Mouse (Mus musculus) forebrain, postnatal 0 days (tissue): ENCODE data around the gene Clcn1. TPM values are rescaled to one million over a fixed set of nuclear protein-coding genes. Genes with fewer than 3 reads are reported as not detected.

Experiments used
- ATAC-seq: fragments of 200-750 bp; cut with Nextera tagmentation; 2 replicates; pipeline ENCODE4 v1.8.0; 2017; ENCODE audit warnings: mild to moderate bottlenecking, moderate library complexity
- DNase-seq: peaks from one replicate; pipeline ENCODE4 v3.0.0-alpha.2; 2015
- H3K27ac ChIP-seq: fragments of 300-500 bp; sonication (generic); 2 replicates; pipeline ENCODE4 v1.5.1; 2014; ENCODE audit warnings: low read depth, mild to moderate bottlenecking, antibody characterized with exemption, low read length, moderate library complexity, mixed read lengths
- H3K27me3 ChIP-seq: fragments of 300-500 bp; sonication (generic); 2 replicates; pipeline ENCODE4 v1.6.1; 2014; ENCODE audit warnings: mild to moderate bottlenecking, low read length, mixed read lengths; ENCODE audit not compliant: insufficient read depth
- H3K36me3 ChIP-seq: fragments of 300-500 bp; sonication (generic); 2 replicates; pipeline ENCODE4 v1.6.1; 2014; ENCODE audit warnings: mild to moderate bottlenecking, moderate library complexity; ENCODE audit not compliant: insufficient read depth
- H3K4me1 ChIP-seq: fragments of 300-500 bp; sonication (generic); 2 replicates; pipeline ENCODE4 v1.6.1; 2014; ENCODE audit warnings: antibody characterized with exemption; ENCODE audit not compliant: insufficient read depth
- H3K4me2 ChIP-seq: fragments of 300-500 bp; sonication (generic); 2 replicates; pipeline ENCODE4 v1.6.1; 2014; ENCODE audit warnings: low read depth, mild to moderate bottlenecking, moderate library complexity
- H3K4me3 ChIP-seq: fragments of 300-500 bp; sonication (generic); 2 replicates; pipeline ENCODE4 v1.5.1; 2014; ENCODE audit warnings: low read depth, low read length, mixed read lengths
- H3K9ac ChIP-seq: fragments of 300-500 bp; sonication (generic); 2 replicates; pipeline ENCODE4 v1.6.1; 2014; ENCODE audit warnings: mild to moderate bottlenecking
- H3K9me3 ChIP-seq: fragments of 300-500 bp; sonication (generic); 2 replicates; pipeline ENCODE4 v1.6.1; 2016; ENCODE audit warnings: low read length
- CTCF ChIP-seq: sonication (generic); IDR thresholded peaks from 2 replicates; pipeline ENCODE4 v1.5.1; 2016; ENCODE audit warnings: antibody characterized with exemption, control low read depth, low read depth
- WGBS: fragments of 180-500 bp; shearing (Covaris S2); extraction: QIAGEN DNeasy Blood & Tissue Kit; methylation state at CpG from one replicate; pipeline ENCODE4 v1.1.7; 2014; 5-methylcytosine and 5-hydroxymethylcytosine counted together
- polyA plus RNA-seq: library from polyadenylated mRNA; unstranded; fragments of >200 nt; fragmentation: Nextera tagmentation; extraction: Ambion mirVana; gene quantifications from 2 replicates; pipeline ENCODE4 v1.2.1, GENCODE M21; 2015
- total RNA-seq: library from RNA; depleted of rRNA; stranded (reverse); fragments of >200 nt; gene quantifications from 2 replicates; pipeline ENCODE4 v1.2.3, GENCODE M21; 2014

The Clcn1 gene
- total and polyA plus RNA-seq, 2 experiments from 2014 or later, result 0.74 to 3.3 TPM

DNA sequence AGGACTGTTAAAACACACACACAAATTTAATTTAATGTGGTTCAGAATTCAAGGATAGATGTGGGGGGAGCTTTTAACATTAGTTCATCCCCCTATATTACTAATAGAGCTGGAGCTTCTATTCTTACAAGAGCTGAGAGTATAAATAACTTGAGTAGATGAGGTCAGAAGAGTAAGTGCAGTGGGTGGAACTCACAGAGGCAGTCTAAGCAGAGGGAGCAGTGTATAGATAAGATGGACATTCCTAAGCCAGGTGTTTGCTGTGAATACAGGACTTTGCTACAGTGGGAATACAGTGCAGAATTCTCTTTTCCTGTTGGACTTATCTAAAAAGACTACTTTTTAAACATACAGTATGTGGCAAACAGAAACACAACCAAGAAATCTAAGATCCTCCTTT, 15.7 kb upstream of the Clcn1 start:
- H3K4me3 ChIP-seq, result no peak overlapping the region
- H3K36me3 ChIP-seq, result peaks cover 61% of the 10 kb centered on the region
- H3K9me3 ChIP-seq, result no peaks in the 10 kb centered on the region
- no peaks in the 10 kb centered on the region for H3K4me1 ChIP-seq
- no peak overlapping the region for H3K27ac ChIP-seq
- no peak for ATAC-seq
- H3K4me2 ChIP-seq, result no peak overlapping the region
- DNase-seq, result no peak
- no peak overlapping the region for H3K9ac ChIP-seq
- H3K27me3 ChIP-seq, result no peaks in the 10 kb centered on the region
- no peak for TF ChIP-seq CTCF

- Histone ChIP-seq H3K4me1 (no peaks in the 10 kb centered on the region), H3K36me3 (peaks cover 80% of the 10 kb centered on the region), H3K27ac (no peak overlapping the region), H3K27me3 (no peaks in the 10 kb centered on the region), H3K9me3 (no peaks in the 10 kb centered on the region), H3K4me3 (no peak overlapping the region), H3K9ac (no peak overlapping the region), H3K4me2 (no peak overlapping the region)
- DNase-seq, result no peak
- TF ChIP-seq CTCF, result no peak
- no peak for ATAC-seq
- WGBS, result 32% methylated on average over 2 of the region's 2 CpGs
Measured at GRCm38 (mm10) chr6:42276151-42276550, 10.3 kb upstream of the Clcn1 start.

DNA sequence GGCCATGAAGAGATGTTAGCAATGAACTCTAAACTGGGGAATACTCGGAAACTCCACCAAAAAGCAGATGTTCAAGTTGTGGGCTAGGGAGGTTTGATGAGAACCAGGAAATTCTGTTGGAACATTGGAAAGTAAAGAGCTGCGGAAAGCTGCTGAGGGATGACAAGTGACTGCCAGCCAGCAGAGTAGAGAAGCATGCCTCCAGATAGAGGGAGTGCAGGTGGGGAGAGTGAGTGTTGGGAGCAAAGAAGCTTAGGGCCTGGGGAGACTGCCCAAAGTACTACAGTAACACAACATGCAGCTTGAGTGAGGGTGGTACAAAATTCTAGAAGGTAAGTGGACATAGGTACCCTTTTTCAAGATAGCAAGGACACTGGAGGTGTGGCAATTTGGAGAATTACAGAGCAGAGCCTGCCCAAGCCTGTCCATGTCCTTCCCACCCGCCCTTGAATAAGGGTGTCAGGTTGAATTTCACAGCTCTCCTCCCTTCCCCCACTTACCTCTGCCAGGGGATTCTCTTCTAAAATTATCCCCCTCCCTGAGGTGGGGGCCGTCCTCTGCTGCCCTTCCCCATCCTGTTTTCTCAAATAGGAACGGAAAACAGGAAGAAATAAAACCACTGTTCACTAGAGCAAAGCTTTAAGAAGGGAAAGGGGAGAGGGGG, 3.5 kb upstream of the Clcn1 start:
- TF ChIP-seq CTCF, result no peak
- no peak for DNase-seq
- Histone ChIP-seq H3K27ac (no peak overlapping the region), H3K4me2 (no peak overlapping the region), H3K9ac (no peak overlapping the region), H3K36me3 (peaks cover 57% of the 10 kb centered on the region), H3K4me1 (no peaks in the 10 kb centered on the region), H3K4me3 (no peak overlapping the region), H3K27me3 (no peaks in the 10 kb centered on the region), H3K9me3 (no peaks in the 10 kb centered on the region)
- no peak for ATAC-seq
- WGBS, result 82% methylated on average over 5 of the region's 5 CpGs

DNA sequence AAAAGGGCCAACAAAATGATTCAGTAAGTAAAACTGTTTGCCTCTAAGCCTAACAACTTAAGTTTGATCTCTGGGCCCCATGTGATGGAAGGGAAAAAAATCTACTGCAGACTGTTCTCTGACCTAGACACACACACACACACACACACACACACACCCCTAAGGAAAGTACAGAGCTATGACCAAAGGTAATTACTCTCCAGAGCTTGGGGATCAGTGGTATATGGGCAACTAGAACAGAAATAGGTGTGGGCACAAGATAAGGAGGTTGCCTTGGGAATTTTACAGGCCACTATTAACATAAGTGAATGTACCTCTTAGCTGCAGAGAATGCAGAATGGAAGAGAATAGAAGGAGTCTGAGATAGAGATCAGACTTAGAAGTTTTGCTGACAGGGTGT, 1.1 kb downstream of the Clcn1 start:
- Histone ChIP-seq H3K9ac (no peak overlapping the region), H3K27me3 (no peaks in the 10 kb centered on the region), H3K9me3 (no peaks in the 10 kb centered on the region), H3K27ac (no peak overlapping the region), H3K4me3 (no peak overlapping the region), H3K4me1 (no peaks in the 10 kb centered on the region), H3K4me2 (no peak overlapping the region), H3K36me3 (peaks cover 30% of the 10 kb centered on the region)
- DNase-seq (no peak), ATAC-seq (no peak)
- TF ChIP-seq CTCF, result no peak

DNA sequence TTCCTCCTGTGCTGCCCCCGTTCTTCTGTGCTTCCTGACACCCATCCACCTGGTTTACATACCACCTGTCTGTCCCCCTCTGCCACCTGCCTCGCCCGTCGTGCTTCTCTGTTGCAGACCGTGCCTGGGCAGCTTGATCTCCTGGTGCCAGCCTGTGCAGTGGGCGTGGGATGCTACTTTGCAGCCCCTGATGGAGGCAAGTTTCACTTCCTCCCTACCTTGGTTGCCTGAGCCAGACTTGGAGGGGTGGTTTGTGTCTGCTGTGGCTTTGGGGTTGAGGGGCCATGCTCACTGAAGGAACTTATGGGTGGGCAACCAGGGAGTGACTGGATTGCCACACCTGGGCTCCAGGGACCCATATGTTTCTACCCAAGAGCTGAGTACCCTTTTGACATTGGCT, 6.8 kb downstream of the Clcn1 start:
- Histone ChIP-seq H3K4me2 (no peak overlapping the region), H3K36me3 (peaks cover 23% of the 10 kb centered on the region)

GRCm38 (mm10) chr6:42295549-42296094, 9.1 kb downstream of the Clcn1 start:
- TF ChIP-seq CTCF, result no peak
- H3K27me3 ChIP-seq, result no peaks in the 10 kb centered on the region
- DNase-seq (no peak), ATAC-seq (no peak)
- H3K4me1 ChIP-seq, result no peaks in the 10 kb centered on the region
- H3K9ac ChIP-seq, result no peak overlapping the region
- peaks cover 28% of the 10 kb centered on the region for H3K36me3 ChIP-seq
- H3K9me3 ChIP-seq, result no peaks in the 10 kb centered on the region
- no peak overlapping the region for H3K4me2 ChIP-seq
- no peak overlapping the region for H3K4me3 ChIP-seq
- no peak overlapping the region for H3K27ac ChIP-seq
- 90% methylated on average over 3 of the region's 3 CpGs for WGBS

More for the DNA sequence above, 6.8 kb downstream of the Clcn1 start:
- Histone ChIP-seq H3K4me3 (no peak overlapping the region), H3K27me3 (no peaks in the 10 kb centered on the region), H3K9ac (no peak overlapping the region), H3K27ac (no peak overlapping the region), H3K9me3 (no peaks in the 10 kb centered on the region), H3K4me1 (no peaks in the 10 kb centered on the region)
- WGBS, result 94% methylated on average over 6 of the region's 6 CpGs
- TF ChIP-seq CTCF, result no peak
- DNase-seq (no peak), ATAC-seq (no peak)

- Histone ChIP-seq H3K4me3 (no peak overlapping the region), H3K27ac (no peak overlapping the region), H3K9me3 (no peaks in the 10 kb centered on the region), H3K27me3 (no peaks in the 10 kb centered on the region), H3K4me1 (no peaks in the 10 kb centered on the region), H3K9ac (no peak overlapping the region), H3K36me3 (peaks cover 9% of the 10 kb centered on the region; the same call in 1 of the 2 replicates), H3K4me2 (no peak overlapping the region)
- 93% methylated on average over 5 of the region's 5 CpGs for WGBS
- no peak for TF ChIP-seq CTCF
- ATAC-seq (no peak), DNase-seq (no peak)
Measured at GRCm38 (mm10) chr6:42299362-42299761, 12.9 kb downstream of the Clcn1 start.
